Mouse (Mus musculus) CD4-positive helper T cell, adult 2 months (primary cell): ENCODE measurements around the gene Psap.

Experiments used
- DNase-seq: peaks from one replicate; pipeline ENCODE4 v3.0.0-alpha.2; 2012; ENCODE audit warnings: low read depth, missing footprints, low spot score

Gene Psap

DNA sequence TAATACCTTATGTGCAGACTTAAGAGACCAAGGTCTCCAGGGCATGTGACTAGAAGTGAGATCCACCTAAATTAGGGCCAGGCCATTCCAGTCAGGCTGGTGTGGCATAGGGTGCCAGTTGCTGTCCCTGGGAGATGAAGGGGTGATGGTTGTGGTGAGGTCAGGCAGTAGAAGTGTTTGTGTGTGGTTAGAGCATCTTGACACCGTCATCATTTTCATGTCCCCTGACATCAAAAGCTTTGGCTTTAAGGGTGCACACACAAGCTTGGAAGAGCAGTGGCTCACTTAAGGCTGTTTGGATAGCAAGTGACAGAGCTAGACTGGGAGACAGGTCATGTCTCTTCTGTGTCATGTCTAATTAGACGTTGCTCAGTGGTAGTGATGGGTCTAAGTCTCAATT is 10.3 kb downstream of the Psap start:
- DNase-seq = peak; percentile 40

GRCm38 (mm10) chr10:60289216-60289615 is 11.8 kb downstream of the Psap start:
- no peak for DNase-seq

DNA sequence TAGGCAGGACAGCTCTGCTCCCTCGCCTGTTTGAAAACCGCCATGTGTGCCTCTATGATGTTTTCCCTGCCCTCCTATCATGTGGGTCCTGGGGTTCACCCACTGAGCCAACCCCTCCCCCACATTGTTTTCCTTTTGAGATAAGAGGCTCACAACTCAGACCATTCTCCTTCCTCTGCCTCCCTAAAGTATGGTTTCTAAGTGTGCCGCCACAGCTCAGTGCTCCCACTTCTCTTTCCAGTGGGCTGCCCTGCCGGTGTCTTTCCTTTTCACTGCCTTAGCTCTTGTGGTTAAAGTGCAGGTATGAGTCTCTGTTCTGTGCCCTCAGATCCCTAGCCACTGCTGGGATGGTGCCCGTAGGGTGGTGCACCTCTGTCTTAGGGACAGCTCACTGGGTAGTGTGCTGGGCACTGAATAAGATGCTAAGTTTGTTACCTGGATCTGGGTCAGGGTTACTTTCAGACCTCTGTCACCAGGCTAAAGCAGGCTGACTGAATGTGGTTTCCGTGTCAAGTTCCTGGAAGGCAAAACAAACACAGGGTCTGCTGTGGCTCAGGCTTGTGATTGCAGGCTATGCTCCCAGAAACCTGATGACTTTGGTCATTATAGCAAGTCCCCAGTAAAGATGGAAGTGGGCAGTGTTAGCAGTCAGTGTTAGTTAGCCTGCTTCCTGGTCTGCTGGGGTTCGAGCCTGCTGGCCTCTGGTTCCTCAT is 12.8 kb downstream of the Psap start:
- DNase-seq = no peak

DNA sequence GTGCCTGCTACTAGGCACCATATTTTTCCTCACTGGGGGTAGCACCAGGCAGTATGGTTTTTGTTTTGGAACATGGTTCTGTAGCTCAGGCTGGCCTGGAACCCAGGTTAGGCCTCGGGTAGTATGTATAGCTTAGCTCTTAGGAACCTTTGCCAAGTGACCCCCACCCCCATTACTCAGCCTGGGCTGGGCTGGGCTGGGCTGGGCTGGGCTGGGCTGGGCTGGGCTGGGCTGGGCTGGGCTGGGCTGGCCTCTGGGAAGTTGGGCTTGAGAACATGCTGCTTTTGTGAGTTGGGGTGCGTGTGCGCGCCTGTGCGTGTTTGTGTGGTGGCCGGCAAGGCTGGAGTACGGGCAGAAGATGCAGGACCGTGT is 13.3 kb downstream of the Psap start:
- DNase-seq = no peak

DNA sequence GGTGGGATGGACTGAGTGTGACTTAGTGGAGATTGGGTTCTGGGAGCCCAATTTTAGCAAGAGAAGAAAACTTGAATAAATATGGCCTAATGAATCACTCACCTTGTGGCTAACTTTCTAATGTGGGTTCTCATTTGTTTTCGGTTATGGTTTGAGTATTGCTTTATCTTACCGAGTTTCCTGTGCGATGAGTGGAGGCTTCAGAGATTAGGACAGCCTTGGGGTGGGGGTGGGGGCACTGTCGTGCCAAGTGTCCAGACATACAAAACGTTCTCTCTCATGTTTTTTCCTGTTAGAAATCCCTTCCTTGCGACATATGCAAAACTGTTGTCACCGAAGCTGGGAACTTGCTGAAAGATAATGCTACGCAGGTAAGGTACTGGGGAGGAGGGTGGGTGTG is 14.8 kb downstream of the Psap start:
- DNase-seq = no peak

GRCm38 (mm10) chr10:60294621-60295020 is 17.2 kb downstream of the Psap start:
- DNase-seq = no peak

- DNase-seq = no peak
Measured at GRCm38 (mm10) chr10:60295356-60295755, 17.9 kb downstream of the Psap start.

DNA sequence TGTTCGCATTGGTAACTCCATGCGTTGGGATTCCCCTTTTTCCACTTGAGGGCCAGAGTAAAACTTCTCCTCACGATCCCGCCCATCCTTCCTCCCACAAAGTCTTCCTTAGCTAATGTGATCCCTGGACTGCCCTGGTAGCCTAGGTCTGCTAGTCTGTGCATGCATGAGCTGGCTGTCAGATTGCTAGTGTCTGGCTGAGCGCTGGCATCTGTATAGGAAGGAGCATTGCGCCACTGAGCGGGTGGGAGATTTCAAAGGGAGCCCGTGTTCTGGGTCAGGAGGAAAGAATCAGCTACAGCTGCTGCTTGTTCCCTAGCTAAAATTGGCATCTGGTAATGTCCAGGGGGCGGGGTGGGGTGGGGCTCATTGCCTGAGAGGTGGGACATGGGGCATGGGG is 18.6 kb downstream of the Psap start:
- no peak for DNase-seq

DNA sequence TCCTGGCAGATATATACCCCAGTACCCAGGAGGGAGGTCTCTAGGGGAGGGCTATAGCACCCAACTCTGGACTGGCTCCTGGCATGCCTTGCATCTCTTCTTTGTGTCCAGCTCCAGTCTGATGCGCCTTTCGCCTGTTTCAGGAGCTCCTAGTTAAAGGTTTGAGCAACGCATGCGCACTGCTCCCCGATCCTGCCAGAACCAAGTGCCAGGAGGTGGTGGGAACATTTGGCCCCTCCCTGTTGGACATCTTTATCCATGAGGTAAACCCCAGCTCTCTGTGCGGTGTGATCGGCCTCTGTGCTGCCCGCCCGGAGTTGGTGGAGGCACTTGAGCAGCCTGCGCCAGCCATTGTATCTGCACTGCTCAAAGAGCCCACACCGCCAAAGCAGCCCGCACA is 22.2 kb downstream of the Psap start:
- no peak for DNase-seq

- DNase-seq = no peak
Measured at GRCm38 (mm10) chr10:60303419-60303818, 26.0 kb downstream of the Psap start.

DNA sequence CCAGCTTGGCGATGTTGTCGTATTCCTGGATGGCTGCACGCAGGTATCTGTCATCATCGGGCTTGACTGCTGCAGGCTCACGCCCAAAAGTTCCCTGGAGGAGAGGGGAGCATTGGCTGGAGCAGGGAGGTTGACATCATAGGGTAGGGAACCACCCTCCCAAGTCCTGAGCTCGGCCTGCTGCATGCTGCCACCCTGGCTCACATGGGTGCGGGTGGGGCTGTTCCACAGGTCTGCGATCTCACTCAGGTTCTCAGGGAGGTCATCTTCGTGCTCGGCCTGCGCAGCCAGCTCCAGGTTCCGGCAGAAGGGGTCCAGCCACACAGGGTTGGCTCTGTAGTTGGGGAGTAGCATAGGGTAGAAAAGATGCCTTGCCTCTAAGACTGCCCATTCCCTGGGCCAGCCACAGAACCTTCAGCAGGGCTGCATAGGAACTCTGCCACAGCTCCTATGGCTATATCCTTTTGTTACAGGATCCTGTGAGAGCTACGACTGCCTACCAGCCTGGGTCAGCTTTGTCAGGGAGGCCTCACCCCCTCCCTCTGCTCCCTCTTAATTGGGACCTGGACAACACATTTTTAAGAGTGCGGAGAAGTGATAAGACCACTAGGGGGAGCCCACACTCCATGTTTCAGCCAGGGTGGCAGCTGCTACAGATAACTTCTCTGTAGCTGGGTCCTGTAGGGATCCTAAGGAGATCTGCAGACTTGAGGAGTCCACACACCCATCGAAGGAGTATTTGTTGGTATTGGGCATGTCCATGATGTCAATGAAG is 27.6 kb downstream of the Psap start:
- DNase-seq = peak; percentile 79

GRCm38 (mm10) chr10:60310629-60311028 is 33.2 kb downstream of the Psap start:
- no peak for DNase-seq

- no peak for DNase-seq
Measured at GRCm38 (mm10) chr10:60313606-60314005, 36.2 kb downstream of the Psap start.

- no peak for DNase-seq
Measured at GRCm38 (mm10) chr10:60316166-60316565, 38.7 kb downstream of the Psap start.

DNA sequence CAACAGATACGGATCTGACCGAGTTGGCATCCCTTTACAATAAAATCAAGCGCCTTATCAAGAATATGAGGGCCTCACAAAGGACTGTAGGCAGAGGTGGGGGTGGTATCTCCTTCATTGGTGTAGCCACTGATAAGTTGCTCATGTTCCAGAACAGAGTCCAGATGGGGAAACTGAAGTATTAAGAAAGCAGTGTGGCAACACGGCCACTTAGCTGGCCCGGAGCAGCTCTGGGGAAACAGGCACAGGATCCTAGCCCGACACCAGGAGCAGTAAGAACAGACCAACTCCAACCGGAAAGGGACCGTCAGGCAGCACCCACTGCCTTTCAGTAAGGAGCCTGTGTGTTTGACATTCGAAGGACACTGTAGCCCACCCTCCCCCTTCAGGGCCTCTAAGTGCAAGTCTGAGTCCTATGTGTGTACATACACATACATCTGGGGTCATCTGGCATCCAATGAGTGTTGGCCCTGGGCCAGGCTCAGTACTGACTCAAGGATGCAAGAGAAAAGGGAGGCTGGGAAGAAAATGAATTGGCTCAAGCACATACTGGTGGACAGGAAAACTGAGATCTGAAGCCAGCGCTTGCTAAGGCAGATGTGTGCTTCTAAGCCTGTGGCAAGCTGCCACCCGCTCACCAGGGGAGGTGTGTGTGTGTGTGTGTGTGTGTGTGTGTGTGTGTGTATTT is 51.7 kb downstream of the Psap start:
- DNase-seq = no peak

- no peak for DNase-seq
Measured at GRCm38 (mm10) chr10:60334583-60334982, 57.2 kb downstream of the Psap start.

DNA sequence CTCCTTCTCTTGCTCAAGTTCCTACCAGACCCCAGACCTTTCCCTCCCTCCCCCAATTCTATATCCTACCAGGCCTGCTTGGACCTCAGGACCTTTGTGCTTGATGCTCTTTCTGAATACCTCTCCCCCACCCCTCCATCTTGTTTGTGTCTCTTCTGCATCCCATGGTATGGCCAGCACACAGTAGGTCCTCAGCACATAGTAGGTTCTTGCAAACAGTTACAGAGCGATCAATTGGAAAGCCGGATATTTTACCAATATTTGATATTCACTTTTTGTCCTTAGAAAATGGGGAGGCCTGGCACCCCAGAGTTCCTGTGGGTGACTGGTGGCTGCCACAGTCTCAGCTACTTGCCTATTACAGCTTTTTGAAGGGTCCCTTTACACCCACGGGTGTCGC is 57.6 kb downstream of the Psap start:
- DNase-seq = no peak

DNA sequence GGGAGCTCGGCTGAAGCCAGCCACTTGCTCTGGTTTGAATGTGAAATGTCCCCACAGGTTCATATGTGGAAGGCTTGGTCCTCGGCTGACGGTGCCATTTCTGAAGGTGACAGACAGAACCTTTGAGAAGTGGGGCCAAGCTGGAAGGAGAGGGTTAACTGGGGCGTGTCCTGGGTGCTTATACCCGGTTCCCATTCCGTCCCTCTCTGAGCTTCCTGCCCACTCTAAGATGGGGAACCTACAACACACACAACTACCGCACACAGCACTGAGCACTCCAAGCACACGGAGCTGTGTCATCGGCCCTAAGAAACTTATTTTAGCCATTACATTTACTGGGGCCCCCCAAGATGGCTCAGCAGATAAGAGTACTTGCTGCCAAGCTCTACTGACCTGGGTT is 64.1 kb downstream of the Psap start:
- no peak for DNase-seq

GRCm38 (mm10) chr10:60344111-60344510 is 66.7 kb downstream of the Psap start:
- no peak for DNase-seq

DNA sequence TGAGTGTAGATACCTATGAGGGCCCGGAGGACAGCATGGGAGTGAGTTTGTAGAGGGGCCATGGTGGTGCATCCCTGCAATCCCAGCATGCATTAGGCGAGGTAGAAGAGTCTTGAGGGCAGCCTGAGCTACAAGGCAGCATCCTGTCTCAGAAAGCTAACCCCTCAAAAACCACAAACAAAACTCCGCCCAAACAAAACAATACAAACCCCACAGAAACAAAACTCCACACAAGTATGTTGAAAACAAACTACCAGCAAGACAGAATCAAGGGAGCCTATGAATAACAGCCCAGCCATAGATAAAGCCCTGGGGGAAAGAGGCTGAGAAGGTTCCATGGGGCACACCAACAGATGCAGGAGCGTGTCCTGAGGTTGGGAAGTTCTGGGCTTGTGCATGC is 68.6 kb downstream of the Psap start:
- peak; percentile 69 for DNase-seq

GRCm38 (mm10) chr10:60346701-60347405 is 69.4 kb downstream of the Psap start, which contains the start of gene Vsir:
Vsir (plus strand) TSS chr10:60346851.
- DNase-seq = peak; percentile 87
